Mouse (Mus musculus): ENCODE results near the gene Sult2a6. TPM values are rescaled to one million over a fixed set of nuclear protein-coding genes. Genes with fewer than 3 reads are reported as not detected.

Sult2a6 gene
- not detected for polyA plus RNA-seq (2014; fragmentation: Illumina TruSeq; extraction: RNeasy Lipid Tissue Mini Kit (QIAGEN cat#74804); ENCODE audit: low read depth, low replicate concordance)

DNA sequence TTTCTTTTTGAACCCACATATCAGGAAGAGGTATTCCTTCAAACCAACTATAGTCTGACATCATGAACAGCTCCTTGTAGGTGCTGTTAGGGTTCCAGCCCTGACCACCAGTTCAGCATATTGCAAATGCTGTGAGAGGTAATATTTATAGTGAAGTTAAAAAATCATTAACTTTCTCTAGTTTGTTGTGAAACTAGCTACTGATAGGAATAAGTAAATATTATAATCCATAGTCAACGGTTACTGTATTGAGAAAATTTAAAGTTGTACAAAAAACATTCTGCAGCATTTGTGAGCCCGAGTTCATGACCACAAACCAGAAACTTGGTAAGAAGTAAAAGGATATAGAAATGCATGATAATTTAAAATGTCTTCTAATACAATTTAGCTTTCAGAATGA lies at the start of gene Sult2a6:
Sult2a6 (minus strand) TSS at position 101 of the 400 bp plus-strand sequence.

Other genes starting within 250 kb of the Sult2a6 start
- gene Sult2a3, start 131.8 kb downstream of the Sult2a6 start, polyA plus RNA-seq (2014; fragmentation: Illumina TruSeq; extraction: RNeasy Lipid Tissue Mini Kit (QIAGEN cat#74804); ENCODE audit: low read depth, low replicate concordance): not detected
- not detected for gene Obox8, start 78.7 kb upstream of the Sult2a6 start, polyA plus RNA-seq (2014; fragmentation: Illumina TruSeq; extraction: RNeasy Lipid Tissue Mini Kit (QIAGEN cat#74804); ENCODE audit: low read depth, low replicate concordance)
- not detected for gene Sult2a8, start 191.9 kb upstream of the Sult2a6 start, polyA plus RNA-seq (2014; fragmentation: Illumina TruSeq; extraction: RNeasy Lipid Tissue Mini Kit (QIAGEN cat#74804); ENCODE audit: low read depth, low replicate concordance)
- gene Sult2a7, start 239.4 kb upstream of the Sult2a6 start, polyA plus RNA-seq (2014; fragmentation: Illumina TruSeq; extraction: RNeasy Lipid Tissue Mini Kit (QIAGEN cat#74804); ENCODE audit: low read depth, low replicate concordance): not detected

All from sigmoid colon, adult 10 weeks (tissue).